Comparison of ENCODE assay signal across 11 mouse cellular contexts in genomic region chr7:114817879-114818278, GRCm38 (mm10).
A peak's percentile ranks its signal among the peaks of the same experiment; 100 is the strongest.
DNase-seq lines count a peak whose midpoint lies in the region; ATAC-seq and TF ChIP-seq lines count a peak whose summit lies in the region.
"Had no signal": no experiment of that assay in that cellular context is flagged by ENCODE, and none has a peak within 500 bp of the region (broad histone marks: within the 10 kb centered on the region; RNA-seq: fewer than 3 reads in every experiment).

No protein-coding gene starts in this region.

- no peaks in the 10 kb centered on the region; the same call in 1 of the 2 replicates for H3K27me3 ChIP-seq in kidney, embryonic 16.5 days (ENCODE audit: insufficient read depth, low read length)
- no peaks in the 10 kb centered on the region for H3K27me3 ChIP-seq in forebrain, postnatal 0 days (ENCODE audit: insufficient read depth, low read length)
- no peaks in the 10 kb centered on the region; the same call in 1 of the 2 replicates for H3K27me3 ChIP-seq in intestine, embryonic 16.5 days (replicated peaks; ENCODE audit: control insufficient read depth, insufficient read depth, low read length)
- no peaks in the 10 kb centered on the region for H3K27me3 ChIP-seq in neural tube, embryonic 13.5 days
- H3K27me3 ChIP-seq: embryonic facial prominence, embryonic 12.5 days; liver, embryonic 13.5 days had no signal

- no peak for DNase-seq in kidney, postnatal 25 days
- DNase-seq in forebrain, postnatal 0 days, result no peak
- DNase-seq in right cerebral cortex, postnatal 10 days (ENCODE audit: low spot score in 2 of 2), result no peak
- DNase-seq in frontal cortex, postnatal 25 days (ENCODE audit: low spot score in 2 of 2), result no peak
- DNase-seq in right cerebral cortex, adult 2 months (ENCODE audit: low spot score in 2 of 2), result no peak

- WGBS in kidney, embryonic 16.5 days, result 31% methylated on average over 5 of the region's 5 CpGs
- WGBS in forebrain, postnatal 0 days, result 35% methylated on average over 5 of the region's 5 CpGs
- WGBS in intestine, embryonic 16.5 days, result 30% methylated on average over 5 of the region's 5 CpGs
- WGBS in neural tube, embryonic 13.5 days, result 35% methylated on average over 5 of the region's 5 CpGs

- H3K9me3 ChIP-seq in kidney, embryonic 16.5 days (ENCODE audit: low read length), result no peaks in the 10 kb centered on the region
- H3K9me3 ChIP-seq in forebrain, postnatal 0 days (ENCODE audit: low read length), result no peaks in the 10 kb centered on the region
- no peaks in the 10 kb centered on the region for H3K9me3 ChIP-seq in intestine, embryonic 16.5 days (ENCODE audit: control insufficient read depth, low read length)
- H3K9me3 ChIP-seq in neural tube, embryonic 13.5 days, result no peaks in the 10 kb centered on the region
- H3K9me3 ChIP-seq: embryonic facial prominence, embryonic 12.5 days; liver, embryonic 13.5 days had no signal

- H3K4me2 ChIP-seq in kidney, embryonic 16.5 days (replicated peaks; ENCODE audit: low read depth, low read length), result no peak overlapping the region
- no peak overlapping the region for H3K4me2 ChIP-seq in forebrain, postnatal 0 days (ENCODE audit: low read depth)
- no peak overlapping the region for H3K4me2 ChIP-seq in intestine, embryonic 16.5 days (ENCODE audit: low read depth, low read length)
- no peak overlapping the region for H3K4me2 ChIP-seq in neural tube, embryonic 13.5 days
- H3K4me2 ChIP-seq: embryonic facial prominence, embryonic 12.5 days; heart, embryonic 11.5 days; liver, embryonic 13.5 days had no signal

- H3K4me3 ChIP-seq in kidney, embryonic 16.5 days (ENCODE audit: low read length), result no peak overlapping the region
- no peak overlapping the region for H3K4me3 ChIP-seq in forebrain, postnatal 0 days (ENCODE audit: low read depth, low read length)
- H3K4me3 ChIP-seq in intestine, embryonic 16.5 days (ENCODE audit: low read length), result no peak overlapping the region
- H3K4me3 ChIP-seq in neural tube, embryonic 13.5 days, result no peak overlapping the region
- H3K4me3 ChIP-seq: embryonic facial prominence, embryonic 12.5 days; liver, embryonic 13.5 days had no signal

- ATAC-seq in kidney, embryonic 16.5 days (ENCODE audit: low FRiP score, low TSS enrichment), result peak; percentile 37; the same call in 1 of the 2 replicates
- ATAC-seq in forebrain, postnatal 0 days, result peak; percentile 21; the same call in 1 of the 2 replicates
- ATAC-seq in intestine, embryonic 16.5 days, result 0 out of 2 replicates have a peak, but pooled peaks have one; percentile 7
- peak; percentile 38; the same call in 1 of the 2 replicates for ATAC-seq in neural tube, embryonic 13.5 days (ENCODE audit: low read depth)

- no peak for TF ChIP-seq CTCF in forebrain, postnatal 0 days (IDR thresholded peaks at IDR 0.05; ENCODE audit: low read depth)

- H3K9ac ChIP-seq in kidney, embryonic 16.5 days (replicated peaks; ENCODE audit: low read length), result no peak overlapping the region; the same call in 1 of the 2 replicates
- no peak overlapping the region for H3K9ac ChIP-seq in forebrain, postnatal 0 days
- H3K9ac ChIP-seq in intestine, embryonic 16.5 days (ENCODE audit: low read depth, low read length), result no peak overlapping the region
- no peak overlapping the region for H3K9ac ChIP-seq in neural tube, embryonic 13.5 days
- H3K9ac ChIP-seq: embryonic facial prominence, embryonic 12.5 days; liver, embryonic 13.5 days had no signal

- H3K27ac ChIP-seq in kidney, embryonic 16.5 days (ENCODE audit: low read length), result no peak overlapping the region
- H3K27ac ChIP-seq in forebrain, postnatal 0 days (ENCODE audit: low read depth, low read length), result no peak overlapping the region
- H3K27ac ChIP-seq in intestine, embryonic 16.5 days (ENCODE audit: low read length), result no peak overlapping the region
- no peak overlapping the region for H3K27ac ChIP-seq in neural tube, embryonic 13.5 days (replicated peaks)
- H3K27ac ChIP-seq: embryonic facial prominence, embryonic 12.5 days; liver, embryonic 13.5 days had no signal

- H3K4me1 ChIP-seq in kidney, embryonic 16.5 days (ENCODE audit: insufficient read depth, low read length), result no peaks in the 10 kb centered on the region
- no peaks in the 10 kb centered on the region for H3K4me1 ChIP-seq in forebrain, postnatal 0 days (ENCODE audit: insufficient read depth)
- no peaks in the 10 kb centered on the region for H3K4me1 ChIP-seq in intestine, embryonic 16.5 days (ENCODE audit: control insufficient read depth, insufficient read depth, low read length)
- H3K4me1 ChIP-seq in neural tube, embryonic 13.5 days (replicated peaks), result no peaks in the 10 kb centered on the region
- H3K4me1 ChIP-seq: embryonic facial prominence, embryonic 12.5 days; liver, embryonic 13.5 days had no signal

- no peaks in the 10 kb centered on the region for H3K36me3 ChIP-seq in kidney, embryonic 16.5 days (ENCODE audit: insufficient read depth, low read length)
- H3K36me3 ChIP-seq in forebrain, postnatal 0 days (ENCODE audit: insufficient read depth), result no peaks in the 10 kb centered on the region
- H3K36me3 ChIP-seq in intestine, embryonic 16.5 days (ENCODE audit: control insufficient read depth, insufficient read depth, low read length), result no peaks in the 10 kb centered on the region
- H3K36me3 ChIP-seq in neural tube, embryonic 13.5 days, result no peaks in the 10 kb centered on the region
- H3K36me3 ChIP-seq: embryonic facial prominence, embryonic 12.5 days; liver, embryonic 13.5 days had no signal
